Mouse (Mus musculus) bone marrow macrophage, adult 2 months (primary cell): ENCODE measurements around the gene Parl.

Experiments used
- CTCF ChIP-seq: IDR thresholded peaks from 2 replicates; pipeline ENCODE4 v1.5.1; 2012; ENCODE audit warnings: low read depth, mild to moderate bottlenecking, low read length, moderate library complexity
- POLR2A ChIP-seq: IDR thresholded peaks from 2 replicates; pipeline ENCODE4 v1.6.1; 2012; ENCODE audit warnings: mild to moderate bottlenecking, low read depth, low read length, borderline replicate concordance

DNA sequence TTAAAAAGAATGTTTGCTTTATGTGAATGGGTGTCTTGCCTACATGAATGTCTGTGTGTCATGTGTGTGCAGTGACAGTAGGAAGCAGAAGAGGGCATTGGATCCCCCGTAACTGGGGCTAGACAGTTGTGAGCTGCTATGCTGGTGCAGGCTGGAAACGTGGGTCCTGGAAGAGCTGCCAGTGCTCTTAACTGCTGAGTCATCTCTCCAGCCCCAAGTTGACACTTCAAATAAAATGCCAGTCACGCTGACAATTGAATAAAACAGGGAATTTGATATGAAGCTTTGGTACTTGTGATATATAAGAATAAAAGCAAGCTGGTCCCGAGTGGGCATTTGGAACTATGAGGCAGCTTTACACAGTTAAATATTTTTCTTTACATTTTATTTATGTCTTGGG, 21.9 kb downstream of the Parl start:
- TF ChIP-seq CTCF = no peak
- no peak for TF ChIP-seq POLR2A
